Mouse (Mus musculus): Measurements from ENCODE around the gene Dnah12.
"Not testable (repeated sequence)": the region's sequence is repeated elsewhere in the genome, so short reads cannot be mapped to it uniquely, and the experiment has no call there.

The Dnah12 gene

DNA sequence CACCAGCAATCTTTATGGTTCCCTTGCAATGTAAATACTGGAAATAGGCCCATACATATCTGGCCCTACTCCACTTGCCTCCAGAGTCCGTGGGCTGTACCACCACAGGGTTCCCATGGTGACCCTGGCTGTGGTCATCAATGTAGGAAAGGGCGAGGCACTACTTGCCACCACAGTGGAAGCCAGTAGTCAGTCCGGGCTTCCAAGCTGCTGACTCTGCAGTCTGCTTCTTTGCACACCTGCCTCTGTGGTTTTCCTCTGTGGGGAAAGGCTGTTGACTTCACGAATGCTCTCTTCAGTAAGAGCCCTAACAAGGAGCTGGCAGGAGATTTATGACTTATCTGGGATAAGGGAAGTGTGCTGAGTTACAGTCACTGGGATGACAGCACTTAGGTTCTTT is 185.7 kb downstream of the Dnah12 start:
- no peak for DNase-seq (ENCODE audit: low read depth in 1 of 2, low spot score in 2 of 2)

DNA sequence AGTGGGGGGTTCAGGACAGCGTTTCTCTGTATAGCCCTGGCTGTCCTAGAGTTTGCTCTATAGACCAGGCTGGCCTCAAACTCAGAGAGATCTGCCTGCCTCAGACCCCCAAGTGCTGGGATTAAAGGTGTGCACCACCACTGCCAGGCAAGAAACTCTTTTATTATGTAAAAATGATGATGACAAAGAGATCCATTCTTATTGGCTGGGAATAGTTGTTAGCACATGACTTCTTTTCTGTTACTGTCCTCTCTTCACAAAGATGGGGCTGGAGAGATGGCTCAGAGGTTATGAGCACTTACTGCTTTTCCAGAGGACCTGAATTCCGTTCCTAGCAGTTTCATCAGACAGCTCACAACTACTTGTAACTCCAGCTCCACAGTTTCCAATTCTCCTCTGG is 186.9 kb downstream of the Dnah12 start:
- no peak for DNase-seq (ENCODE audit: low read depth in 1 of 2, low spot score in 2 of 2)

DNA sequence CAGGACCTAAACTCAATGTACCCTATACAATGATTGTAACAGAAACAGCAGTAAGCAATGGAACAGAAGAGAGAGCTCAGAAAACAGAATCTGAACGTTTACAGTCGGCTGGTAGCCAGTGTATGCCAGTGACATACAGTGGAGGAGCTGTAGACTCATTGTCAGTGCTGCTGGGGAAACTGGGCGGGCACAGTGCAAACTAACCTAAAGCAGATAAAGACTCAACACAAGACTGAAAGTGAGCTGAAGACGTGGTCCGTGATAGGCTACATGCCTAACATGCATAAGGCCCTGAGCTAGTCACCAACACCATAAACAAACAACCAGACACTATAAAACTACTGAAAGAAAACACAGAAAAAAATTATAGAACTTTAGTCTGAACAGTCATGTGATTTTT is 188.6 kb downstream of the Dnah12 start:
- no peak for DNase-seq (ENCODE audit: low read depth in 1 of 2, low spot score in 2 of 2)

DNA sequence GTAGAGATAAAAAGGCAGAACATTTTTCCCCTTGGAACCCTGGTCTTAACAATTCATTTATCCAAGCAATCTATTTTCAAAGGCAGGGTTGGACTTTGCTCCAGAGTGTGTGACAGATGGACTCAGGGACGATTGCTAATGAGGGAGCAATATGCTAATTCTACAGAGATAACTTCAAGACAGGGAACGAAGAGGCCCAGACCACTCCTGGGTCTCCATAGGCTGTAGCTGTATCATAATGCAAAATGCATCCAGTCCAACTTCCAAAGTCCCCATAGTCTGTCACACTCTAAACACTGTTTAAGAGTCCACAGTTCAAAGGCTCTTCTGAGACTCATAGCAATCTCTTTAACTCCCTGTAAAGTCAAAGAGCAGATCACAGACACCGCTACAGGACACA is 194.2 kb downstream of the Dnah12 start:
- no peak for DNase-seq (ENCODE audit: low read depth in 1 of 2, low spot score in 2 of 2)

DNA sequence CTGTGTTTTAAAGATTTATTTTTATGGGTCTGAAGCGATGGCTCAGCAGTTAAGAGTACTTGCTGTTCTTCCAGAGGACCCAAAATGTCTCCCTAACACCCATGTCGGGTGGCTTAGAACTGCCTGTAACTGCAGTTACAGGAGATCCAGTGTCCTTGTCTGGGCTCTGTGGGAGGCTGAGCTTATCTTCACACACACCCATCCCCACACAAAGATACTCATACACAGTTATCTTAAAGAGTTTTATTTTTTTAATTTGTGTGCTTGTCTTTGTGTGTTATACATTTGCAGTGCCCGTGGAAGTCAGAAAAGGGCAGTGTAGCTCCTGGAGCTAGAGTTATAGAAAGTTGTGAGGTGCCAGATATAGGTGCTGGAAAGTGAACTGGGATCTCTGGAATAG is 197.7 kb downstream of the Dnah12 start:
- no peak for DNase-seq (ENCODE audit: low read depth in 1 of 2, low spot score in 2 of 2)

DNA sequence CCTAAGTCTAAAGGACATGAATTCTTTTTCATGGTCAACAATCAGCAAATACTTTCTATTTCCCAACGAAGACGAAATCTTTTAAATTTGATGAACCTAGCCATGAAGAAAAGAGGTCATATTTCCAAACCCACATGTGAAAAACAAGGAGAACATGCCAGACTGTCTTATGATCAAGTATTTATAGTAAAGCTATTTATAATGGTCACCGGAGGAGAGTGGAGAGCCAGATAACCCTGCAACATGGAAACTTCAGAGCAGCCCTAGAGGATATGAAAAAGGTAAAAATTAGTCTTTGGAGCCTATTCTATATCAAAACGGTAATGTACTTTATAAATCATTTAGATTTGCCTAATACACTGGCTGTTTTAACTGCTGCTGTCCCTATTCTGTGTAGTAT is 201.3 kb downstream of the Dnah12 start, which contains the start of gene Asb14:
TSS of gene Asb14 (plus strand) at position 166 of the 400 bp plus-strand sequence.
- DNase-seq (ENCODE audit: low read depth in 1 of 2, low spot score in 2 of 2), result no peak

DNA sequence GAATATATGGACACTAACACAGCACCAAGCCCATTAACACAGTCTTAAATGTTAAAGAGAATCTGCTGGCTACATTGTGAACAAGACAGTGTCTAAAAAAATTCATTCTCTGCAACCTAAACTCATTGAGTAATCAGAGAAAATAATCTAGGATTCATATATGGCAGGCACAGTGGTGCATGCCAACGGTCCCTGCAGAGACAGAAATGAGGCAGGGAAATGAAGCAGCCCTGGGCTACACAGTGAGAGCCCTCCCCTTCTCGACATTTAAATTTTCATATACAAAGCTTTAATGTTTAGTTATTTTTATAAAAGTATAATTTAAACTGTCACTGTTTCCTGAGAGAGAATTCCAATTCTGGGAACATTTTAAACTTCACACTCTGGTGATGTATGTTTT is 206.4 kb downstream of the Dnah12 start:
- DNase-seq (ENCODE audit: low read depth in 1 of 2, low spot score in 2 of 2), result no peak

DNA sequence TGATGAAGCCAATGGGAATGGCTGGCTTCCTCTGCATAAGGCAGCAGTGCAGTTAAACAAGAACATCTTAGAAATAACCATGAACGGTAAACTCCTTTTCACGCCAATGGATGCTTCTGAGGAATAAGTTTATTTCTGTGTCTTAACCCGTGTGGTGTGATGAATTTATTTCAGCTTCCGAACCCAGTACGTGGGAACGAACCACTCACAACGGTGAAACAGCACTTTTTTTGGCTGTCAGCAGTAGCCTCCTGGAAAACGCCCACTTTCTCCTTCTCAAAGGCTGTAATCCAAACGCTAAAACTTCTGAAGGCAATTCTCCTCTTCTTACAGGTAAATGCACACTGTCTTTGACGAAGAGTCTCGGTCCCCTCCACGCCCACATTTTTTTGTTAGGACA is 207.8 kb downstream of the Dnah12 start:
- DNase-seq (ENCODE audit: low read depth in 1 of 2, low spot score in 2 of 2), result no peak

DNA sequence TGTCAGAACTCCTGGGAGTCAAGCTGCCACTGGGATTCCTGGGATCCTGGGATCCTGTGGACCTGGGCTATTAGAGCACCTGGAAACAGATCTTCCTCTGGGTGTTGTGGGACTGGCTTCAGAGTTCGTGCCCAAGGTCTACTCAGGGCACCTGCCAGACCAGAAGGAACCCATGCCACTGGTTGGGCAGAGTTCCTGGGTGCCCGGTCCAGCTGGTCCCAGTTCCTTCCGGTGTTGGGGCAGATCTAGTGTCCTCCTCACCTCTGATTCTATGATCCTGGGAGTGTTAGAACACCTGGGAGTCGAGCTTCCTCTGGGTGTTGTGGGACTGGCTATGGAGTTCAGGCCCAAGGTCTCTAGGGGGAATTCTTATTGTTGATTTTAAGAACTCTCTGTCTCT is 214.3 kb downstream of the Dnah12 start:
- DNase-seq (ENCODE audit: low read depth in 1 of 2, low spot score in 2 of 2), result no peak

DNA sequence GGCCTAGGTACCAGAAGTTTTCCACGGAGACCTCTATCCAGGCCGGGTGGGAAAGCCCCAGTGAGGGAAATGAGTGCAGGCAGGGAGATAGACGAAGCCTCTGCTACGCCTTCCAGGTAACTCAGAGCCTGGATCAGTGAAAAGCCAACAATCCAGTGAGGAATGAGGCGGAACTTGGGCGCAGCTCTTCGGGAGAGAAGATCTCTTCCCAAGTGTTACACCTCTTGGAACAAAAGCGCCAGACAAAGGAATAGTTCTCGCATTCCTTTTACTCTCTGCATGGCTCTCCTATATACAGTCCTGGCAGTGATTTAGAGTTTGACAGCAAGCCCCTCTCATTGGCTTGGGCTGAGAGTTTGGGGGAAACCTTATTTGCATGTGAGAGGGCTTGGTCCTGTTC is 217.4 kb downstream of the Dnah12 start:
- DNase-seq (ENCODE audit: low read depth in 1 of 2, low spot score in 2 of 2), result not testable (repeated sequence)

DNA sequence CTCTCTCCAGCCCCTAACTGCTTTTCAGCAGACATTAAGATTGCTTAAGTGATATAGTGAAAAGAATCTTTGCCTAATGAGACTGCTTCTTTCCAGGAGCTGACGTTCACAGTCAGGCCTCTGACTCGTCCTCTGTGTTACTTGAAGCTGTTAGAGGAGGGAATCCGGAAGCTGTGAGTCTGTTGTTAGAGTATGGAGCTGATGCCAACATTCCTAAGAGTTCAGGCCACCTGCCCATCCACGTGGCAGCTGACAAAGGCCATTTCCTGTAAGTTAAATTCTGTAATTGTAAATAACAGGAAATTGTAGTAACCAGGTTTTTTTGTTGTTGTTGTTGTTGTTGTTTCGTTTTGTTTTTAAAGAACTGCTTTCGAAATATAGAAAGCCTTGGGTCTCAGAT is 218.1 kb downstream of the Dnah12 start:
- DNase-seq (ENCODE audit: low read depth in 1 of 2, low spot score in 2 of 2), result no peak

DNA sequence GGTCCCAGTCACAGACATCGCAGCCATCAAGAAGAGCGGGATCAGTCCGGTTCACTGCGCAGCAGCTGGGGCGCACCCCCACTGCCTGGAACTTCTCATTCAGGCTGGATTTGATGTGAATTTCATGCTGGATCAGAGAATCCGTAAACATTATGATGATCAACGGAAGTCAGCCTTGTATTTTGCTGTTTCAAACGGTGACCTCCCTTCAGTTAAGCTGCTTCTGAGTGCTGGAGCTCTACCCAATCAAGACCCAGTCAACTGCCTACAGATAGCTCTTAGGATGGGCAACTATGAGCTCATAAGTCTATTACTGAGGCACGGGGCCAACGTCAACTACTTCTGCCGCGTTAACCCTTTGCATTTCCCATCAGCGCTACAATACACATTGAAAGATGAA is 218.8 kb downstream of the Dnah12 start:
- no peak for DNase-seq (ENCODE audit: low read depth in 1 of 2, low spot score in 2 of 2)

DNA sequence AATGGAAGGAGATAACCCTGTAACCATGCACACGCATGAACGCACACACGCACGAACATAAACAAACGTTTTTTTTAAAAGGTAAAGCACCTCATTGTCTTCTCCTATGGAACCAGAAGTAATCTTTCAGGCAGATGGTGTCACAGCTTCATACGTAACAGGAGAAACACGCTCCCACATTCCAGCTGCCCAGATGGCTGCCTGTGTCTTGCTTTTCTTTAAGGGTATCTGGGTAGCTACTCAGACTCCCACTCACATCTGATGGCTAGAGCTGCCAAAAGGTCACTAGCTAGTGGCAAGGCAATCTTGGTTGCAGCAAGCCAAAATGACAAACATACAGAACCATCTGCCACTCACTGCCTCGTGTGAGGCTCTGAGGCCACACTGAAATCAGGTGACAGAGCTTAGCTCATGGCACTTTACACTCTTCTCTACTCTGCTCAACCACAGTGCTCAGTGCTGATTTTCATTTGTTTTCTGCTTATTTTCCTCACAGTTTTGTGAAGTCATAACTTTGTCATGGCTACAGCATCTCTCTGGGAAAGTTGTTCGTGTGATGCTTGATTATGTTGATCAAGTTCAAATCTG is 220.7 kb downstream of the Dnah12 start:
- no peak for DNase-seq (ENCODE audit: low read depth in 1 of 2, low spot score in 2 of 2)

DNA sequence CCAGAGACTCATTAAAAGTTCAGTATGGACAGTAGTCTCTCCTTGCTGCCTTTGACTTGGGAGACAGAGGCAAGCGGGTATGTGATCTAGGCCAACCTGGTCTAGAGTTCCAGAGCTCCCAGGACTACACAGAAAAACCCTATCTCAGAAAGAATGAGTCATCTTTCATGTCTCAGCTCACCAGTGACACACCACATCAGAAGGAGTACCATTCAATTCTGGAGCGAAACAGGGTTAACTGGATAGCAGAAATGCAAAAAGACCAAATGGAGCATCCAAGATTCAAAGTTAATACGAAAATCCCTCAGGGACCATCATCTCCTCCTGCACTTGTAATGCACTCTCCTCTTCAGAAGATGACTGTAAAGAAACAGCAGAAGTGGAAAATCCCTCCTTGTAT is 226.2 kb downstream of the Dnah12 start:
- no peak for DNase-seq (ENCODE audit: low read depth in 1 of 2, low spot score in 2 of 2)

DNA sequence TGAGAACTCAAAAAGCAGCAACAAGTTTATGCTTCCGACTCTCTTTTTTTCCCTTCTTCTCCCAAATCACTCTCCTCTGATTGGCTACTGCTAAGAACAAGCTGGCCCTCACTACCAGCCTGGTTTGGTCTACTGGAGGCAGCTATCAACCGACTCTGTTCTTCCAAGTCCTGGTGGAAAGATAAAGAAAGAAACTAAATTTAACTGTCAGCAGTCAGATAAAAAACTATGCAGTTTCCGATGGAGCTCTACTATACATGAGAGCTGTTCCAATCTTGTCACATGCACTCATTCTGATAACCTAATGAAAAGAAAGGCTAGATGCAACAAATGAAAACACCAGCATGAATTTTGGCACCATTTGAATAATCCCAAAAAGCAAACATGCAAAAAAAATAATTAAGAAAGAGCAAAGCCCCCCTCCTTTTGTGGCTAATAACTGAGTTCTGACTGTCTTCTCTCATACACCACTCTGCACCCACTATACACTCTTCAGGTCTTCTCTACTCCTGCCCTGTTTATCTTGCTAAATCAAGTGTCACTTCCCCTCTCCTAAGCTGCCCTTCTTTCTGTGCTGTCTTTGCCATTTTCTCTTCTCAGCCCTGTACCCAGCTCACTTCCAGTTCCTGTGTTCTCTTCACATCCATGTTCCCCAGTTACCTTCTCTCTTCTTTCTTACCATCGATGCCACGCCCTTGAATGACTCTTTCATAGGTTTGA is 230.8 kb downstream of the Dnah12 start:
- DNase-seq (ENCODE audit: low read depth in 1 of 2, low spot score in 2 of 2), result no peak

DNA sequence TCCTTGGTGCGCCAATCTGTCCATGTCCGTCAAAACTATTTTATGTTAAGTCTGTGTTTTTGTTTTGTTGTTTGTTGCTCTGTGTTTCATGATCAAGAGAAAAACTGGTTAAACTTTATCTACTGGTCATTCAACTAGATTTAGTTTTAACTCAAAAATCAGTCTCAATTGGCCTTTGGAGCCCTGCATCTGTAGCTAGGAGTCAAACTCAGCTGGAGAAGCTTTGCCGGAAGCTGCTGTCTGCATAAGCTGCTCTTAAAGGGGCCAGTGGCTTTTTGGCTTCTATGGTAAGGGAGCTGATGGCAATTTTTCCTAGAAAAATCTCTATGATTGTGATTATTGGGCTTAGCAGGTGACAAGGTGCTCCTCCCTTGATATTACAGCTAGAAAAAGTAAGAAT is 241.8 kb downstream of the Dnah12 start:
- no peak for DNase-seq (ENCODE audit: low read depth in 1 of 2, low spot score in 2 of 2)

DNA sequence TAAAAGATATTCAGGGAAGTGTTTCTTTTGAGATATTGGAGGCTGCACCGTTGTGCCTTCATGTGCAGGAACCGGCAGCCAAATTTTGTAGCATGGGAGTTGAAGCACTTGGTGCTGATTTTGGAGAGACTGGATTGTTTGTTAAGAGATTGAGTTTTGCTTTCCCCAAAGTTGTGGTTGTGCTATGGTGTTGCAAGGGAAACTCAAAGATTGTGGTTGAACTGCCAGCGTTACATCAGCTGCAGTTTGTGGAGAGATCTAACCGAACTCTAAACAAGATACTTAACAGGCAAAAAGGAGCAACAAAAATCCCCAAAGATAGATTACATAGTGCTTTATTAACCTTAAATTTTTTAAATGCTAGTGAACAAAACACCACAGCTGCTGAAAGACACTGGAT is 242.5 kb downstream of the Dnah12 start:
- no peak for DNase-seq (ENCODE audit: low read depth in 1 of 2, low spot score in 2 of 2)
